Mouse (Mus musculus) olfactory bulb, adult 2 months (tissue): ENCODE measurements around the gene Isl1. TPM values are rescaled to one million over a fixed set of nuclear protein-coding genes. Genes with fewer than 3 reads are reported as not detected.

Source experiments
- H3K27ac ChIP-seq: fragments of 200-500 bp; 2 replicates; pipeline ENCODE4 v1.5.1; 2012; ENCODE audit warnings: low read depth, low read length; ENCODE audit not compliant: insufficient read depth
- H3K4me1 ChIP-seq: fragments of 200-500 bp; 2 replicates; pipeline ENCODE4 v1.6.1; 2012; ENCODE audit warnings: low read length; ENCODE audit not compliant: control insufficient read depth, insufficient read depth
- H3K4me3 ChIP-seq: fragments of 200-500 bp; 2 replicates; pipeline ENCODE4 v1.5.1; 2012; ENCODE audit warnings: mild to moderate bottlenecking, low read depth, low read length, moderate library complexity; ENCODE audit not compliant: insufficient read depth
- CTCF ChIP-seq: fragments of 200-500 bp; IDR thresholded peaks from 2 replicates; pipeline ENCODE4 v1.5.1; 2012; ENCODE audit warnings: low read depth, mild to moderate bottlenecking, low read length, moderate library complexity; ENCODE audit not compliant: insufficient read depth
- POLR2A ChIP-seq: fragments of 200-500 bp; IDR thresholded peaks from 2 replicates; pipeline ENCODE4 v1.6.1; 2012; ENCODE audit warnings: mild to moderate bottlenecking, low read depth, low read length, moderate library complexity; ENCODE audit not compliant: insufficient read depth
- WGBS: fragments of 180-500 bp; shearing (Covaris S2); methylation state at CpG from one replicate; pipeline ENCODE4 v1.1.7; 2018; 5-methylcytosine and 5-hydroxymethylcytosine counted together
- polyA plus RNA-seq: library from polyadenylated mRNA; stranded (reverse); fragments of >200 nt; gene quantifications from 2 replicates; pipeline ENCODE4 v1.2.4, GENCODE M21; 2012; ENCODE audit warnings: low replicate concordance; ENCODE audit not compliant: missing spikeins, insufficient read depth, insufficient read length

The Isl1 gene
- polyA plus RNA-seq, 1 experiment: not detected

GRCm38 (mm10) chr13:116308121-116308932 lies 1.2 kb downstream of the Isl1 start:
- TF ChIP-seq POLR2A (no peak), CTCF (no peak)
- Histone ChIP-seq H3K4me1 (peaks cover 7% of the 10 kb centered on the region; the same call in 1 of the 2 replicates), H3K27ac (no peak overlapping the region), H3K4me3 (no peak overlapping the region)
- 5% methylated on average over 20 of the region's 20 CpGs for WGBS

- TF ChIP-seq POLR2A (no peak), CTCF (no peak)
- Histone ChIP-seq H3K4me1 (peaks cover 7% of the 10 kb centered on the region; the same call in 1 of the 2 replicates), H3K4me3 (no peak overlapping the region), H3K27ac (no peak overlapping the region)
- 9% methylated on average over 6 of the region's 6 CpGs for WGBS
Observed at GRCm38 (mm10) chr13:116306591-116306990, 2.9 kb downstream of the Isl1 start.

GRCm38 (mm10) chr13:116305721-116306120 lies 3.8 kb downstream of the Isl1 start:
- no peak overlapping the region for H3K4me3 ChIP-seq
- H3K27ac ChIP-seq: no peak overlapping the region
- no peak for TF ChIP-seq POLR2A
- no peak for TF ChIP-seq CTCF
- 7% methylated on average over 2 of the region's 2 CpGs for WGBS
- H3K4me1 ChIP-seq: peaks cover 7% of the 10 kb centered on the region; the same call in 1 of the 2 replicates

- Histone ChIP-seq H3K4me1 (peaks cover 6% of the 10 kb centered on the region; the same call in 1 of the 2 replicates), H3K4me3 (no peak overlapping the region), H3K27ac (no peak overlapping the region)
- 2% methylated on average over 25 of the region's 25 CpGs for WGBS
- TF ChIP-seq POLR2A (no peak), CTCF (no peak)
Observed at GRCm38 (mm10) chr13:116304713-116305470, 4.6 kb downstream of the Isl1 start.

GRCm38 (mm10) chr13:116303766-116304165 lies 5.7 kb downstream of the Isl1 start:
- no peak overlapping the region for H3K4me3 ChIP-seq
- TF ChIP-seq CTCF (no peak), POLR2A (no peak)
- H3K27ac ChIP-seq: no peak overlapping the region
- H3K4me1 ChIP-seq: no peaks in the 10 kb centered on the region
- WGBS: 2% methylated on average over 6 of the region's 6 CpGs

GRCm38 (mm10) chr13:116302861-116303260 lies 6.6 kb downstream of the Isl1 start:
- Histone ChIP-seq H3K27ac (no peak overlapping the region), H3K4me3 (no peak overlapping the region), H3K4me1 (no peaks in the 10 kb centered on the region)
- no peak for TF ChIP-seq POLR2A
- no peak for TF ChIP-seq CTCF
- 5% methylated on average over 15 of the region's 15 CpGs for WGBS

- no peak for TF ChIP-seq POLR2A
- TF ChIP-seq CTCF: no peak
Observed at GRCm38 (mm10) chr13:116301706-116302105, 7.8 kb downstream of the Isl1 start.

GRCm38 (mm10) chr13:116299241-116299640 lies 10.2 kb downstream of the Isl1 start:
- H3K4me1 ChIP-seq: no peaks in the 10 kb centered on the region
- TF ChIP-seq POLR2A: no peak
- TF ChIP-seq CTCF: no peak
- no peak overlapping the region for H3K27ac ChIP-seq
- 7% methylated on average over 7 of the region's 7 CpGs for WGBS
- no peak overlapping the region for H3K4me3 ChIP-seq

More at GRCm38 (mm10) chr13:116301706-116302105, 7.8 kb downstream of the Isl1 start:
- WGBS: 7% methylated on average over 3 of the region's 3 CpGs
- Histone ChIP-seq H3K4me1 (no peaks in the 10 kb centered on the region), H3K4me3 (no peak overlapping the region), H3K27ac (no peak overlapping the region)
